Mouse (Mus musculus): ENCODE measurements around the gene Pla2g6. TPM values are rescaled to one million over a fixed set of nuclear protein-coding genes. Genes with fewer than 3 reads are reported as not detected.

Gene Pla2g6
- polyA plus RNA-seq, 1 experiment, result 15.1 TPM

- H3K36me3 ChIP-seq (ENCODE audit: control insufficient read depth, insufficient read depth, low read length), result no peaks in the 10 kb centered on the region
- no peak for DNase-seq (ENCODE audit: low read depth in 1 of 2, low spot score in 2 of 2)
- no peak for TF ChIP-seq CTCF (IDR thresholded peaks at IDR 0.05; ENCODE audit: extremely low read depth, insufficient read depth, insufficient read length, insufficient replicate concordance)
- no peak for TF ChIP-seq POLR2A (IDR thresholded peaks at IDR 0.05; ENCODE audit: low read depth, low read length)
- no peak overlapping the region for H3K27ac ChIP-seq (ENCODE audit: insufficient read depth, low read length)
- WGBS, result 86% methylated on average over 4 of the region's 4 CpGs
- no peaks in the 10 kb centered on the region for H3K27me3 ChIP-seq (ENCODE audit: control insufficient read depth, insufficient read depth, low read length)
- H3K4me1 ChIP-seq (ENCODE audit: control insufficient read depth, insufficient read depth, insufficient read length), result peaks cover 8% of the 10 kb centered on the region; the same call in 1 of the 2 replicates
- H3K4me3 ChIP-seq (ENCODE audit: extremely low read depth, insufficient read depth, insufficient read length), result no peak overlapping the region
These were observed 16.4 kb upstream of the Pla2g6 start for GRCm38 (mm10) chr15:79344627-79345026.

- H3K27me3 ChIP-seq (ENCODE audit: control insufficient read depth, insufficient read depth, low read length), result no peaks in the 10 kb centered on the region
- WGBS, result 52% methylated on average over 6 of the region's 6 CpGs
- H3K4me3 ChIP-seq (ENCODE audit: extremely low read depth, insufficient read depth, insufficient read length), result no peak overlapping the region
- no peaks in the 10 kb centered on the region for H3K36me3 ChIP-seq (ENCODE audit: control insufficient read depth, insufficient read depth, low read length)
- no peak for DNase-seq (ENCODE audit: low read depth in 1 of 2, low spot score in 2 of 2)
- H3K27ac ChIP-seq (ENCODE audit: insufficient read depth, low read length), result no peak overlapping the region
- peaks cover 2% of the 10 kb centered on the region; the same call in 1 of the 2 replicates for H3K4me1 ChIP-seq (ENCODE audit: control insufficient read depth, insufficient read depth, insufficient read length)
- TF ChIP-seq POLR2A (IDR thresholded peaks at IDR 0.05; ENCODE audit: low read depth, low read length) (no peak), CTCF (IDR thresholded peaks at IDR 0.05; ENCODE audit: extremely low read depth, insufficient read depth, insufficient read length, insufficient replicate concordance) (no peak)
These were observed 14.6 kb upstream of the Pla2g6 start for GRCm38 (mm10) chr15:79342641-79343337.

GRCm38 (mm10) chr15:79338978-79339377, 10.8 kb upstream of the Pla2g6 start:
- Histone ChIP-seq H3K27me3 (ENCODE audit: control insufficient read depth, insufficient read depth, low read length) (no peaks in the 10 kb centered on the region), H3K4me3 (ENCODE audit: extremely low read depth, insufficient read depth, insufficient read length) (no peak overlapping the region), H3K27ac (ENCODE audit: insufficient read depth, low read length) (no peak overlapping the region), H3K36me3 (ENCODE audit: control insufficient read depth, insufficient read depth, low read length) (no peaks in the 10 kb centered on the region), H3K4me1 (ENCODE audit: control insufficient read depth, insufficient read depth, insufficient read length) (peaks cover 6% of the 10 kb centered on the region; the same call in 1 of the 2 replicates)
- no peak for DNase-seq (ENCODE audit: low read depth in 1 of 2, low spot score in 2 of 2)
- WGBS, result 60% methylated on average over 5 of the region's 5 CpGs
- TF ChIP-seq CTCF (IDR thresholded peaks at IDR 0.05; ENCODE audit: extremely low read depth, insufficient read depth, insufficient read length, insufficient replicate concordance), result no peak
- TF ChIP-seq POLR2A (IDR thresholded peaks at IDR 0.05; ENCODE audit: low read depth, low read length), result no peak

- no peak overlapping the region for H3K27ac ChIP-seq (ENCODE audit: insufficient read depth, low read length)
- peaks cover 4% of the 10 kb centered on the region; the same call in 1 of the 2 replicates for H3K4me1 ChIP-seq (ENCODE audit: control insufficient read depth, insufficient read depth, insufficient read length)
- 56% methylated on average over 7 of the region's 7 CpGs for WGBS
- no peaks in the 10 kb centered on the region for H3K27me3 ChIP-seq (ENCODE audit: control insufficient read depth, insufficient read depth, low read length)
- H3K4me3 ChIP-seq (ENCODE audit: extremely low read depth, insufficient read depth, insufficient read length), result no peak overlapping the region
- no peak for DNase-seq (ENCODE audit: low read depth in 1 of 2, low spot score in 2 of 2)
- no peak for TF ChIP-seq CTCF (IDR thresholded peaks at IDR 0.05; ENCODE audit: extremely low read depth, insufficient read depth, insufficient read length, insufficient replicate concordance)
- no peak for TF ChIP-seq POLR2A (IDR thresholded peaks at IDR 0.05; ENCODE audit: low read depth, low read length)
- H3K36me3 ChIP-seq (ENCODE audit: control insufficient read depth, insufficient read depth, low read length), result no peaks in the 10 kb centered on the region
These were observed 7.0 kb upstream of the Pla2g6 start for GRCm38 (mm10) chr15:79335061-79335655.

GRCm38 (mm10) chr15:79333409-79333808, 5.2 kb upstream of the Pla2g6 start:
- Histone ChIP-seq H3K27ac (ENCODE audit: insufficient read depth, low read length) (no peak overlapping the region), H3K36me3 (ENCODE audit: control insufficient read depth, insufficient read depth, low read length) (no peaks in the 10 kb centered on the region), H3K27me3 (ENCODE audit: control insufficient read depth, insufficient read depth, low read length) (no peaks in the 10 kb centered on the region), H3K4me1 (ENCODE audit: control insufficient read depth, insufficient read depth, insufficient read length) (peaks cover 4% of the 10 kb centered on the region; the same call in 1 of the 2 replicates), H3K4me3 (ENCODE audit: extremely low read depth, insufficient read depth, insufficient read length) (no peak overlapping the region)
- 82% methylated on average over 4 of the region's 4 CpGs for WGBS
- TF ChIP-seq CTCF (IDR thresholded peaks at IDR 0.05; ENCODE audit: extremely low read depth, insufficient read depth, insufficient read length, insufficient replicate concordance), result no peak
- no peak for TF ChIP-seq POLR2A (IDR thresholded peaks at IDR 0.05; ENCODE audit: low read depth, low read length)
- no peak for DNase-seq (ENCODE audit: low read depth in 1 of 2, low spot score in 2 of 2)

GRCm38 (mm10) chr15:79330521-79330920, 2.3 kb upstream of the Pla2g6 start:
- no peak for TF ChIP-seq CTCF (IDR thresholded peaks at IDR 0.05; ENCODE audit: extremely low read depth, insufficient read depth, insufficient read length, insufficient replicate concordance)
- TF ChIP-seq POLR2A (IDR thresholded peaks at IDR 0.05; ENCODE audit: low read depth, low read length), result no peak
- WGBS, result 63% methylated on average over 4 of the region's 4 CpGs

GRCm38 (mm10) chr15:79329979-79330363, 1.8 kb upstream of the Pla2g6 start:
- no peak for DNase-seq (ENCODE audit: low read depth in 1 of 2, low spot score in 2 of 2)
- no peak overlapping the region for H3K27ac ChIP-seq (ENCODE audit: insufficient read depth, low read length)
- H3K4me1 ChIP-seq (ENCODE audit: control insufficient read depth, insufficient read depth, insufficient read length), result peaks cover 6% of the 10 kb centered on the region; the same call in 1 of the 2 replicates
- no peaks in the 10 kb centered on the region for H3K36me3 ChIP-seq (ENCODE audit: control insufficient read depth, insufficient read depth, low read length)
- 90% methylated on average over 6 of the region's 6 CpGs for WGBS
- TF ChIP-seq POLR2A (IDR thresholded peaks at IDR 0.05; ENCODE audit: low read depth, low read length) (no peak), CTCF (IDR thresholded peaks at IDR 0.05; ENCODE audit: extremely low read depth, insufficient read depth, insufficient read length, insufficient replicate concordance) (no peak)
- no peak overlapping the region for H3K4me3 ChIP-seq (ENCODE audit: extremely low read depth, insufficient read depth, insufficient read length)
- no peaks in the 10 kb centered on the region for H3K27me3 ChIP-seq (ENCODE audit: control insufficient read depth, insufficient read depth, low read length)

More at GRCm38 (mm10) chr15:79330521-79330920, 2.3 kb upstream of the Pla2g6 start:
- Histone ChIP-seq H3K4me3 (ENCODE audit: extremely low read depth, insufficient read depth, insufficient read length) (no peak overlapping the region), H3K27ac (ENCODE audit: insufficient read depth, low read length) (no peak overlapping the region), H3K36me3 (ENCODE audit: control insufficient read depth, insufficient read depth, low read length) (no peaks in the 10 kb centered on the region), H3K4me1 (ENCODE audit: control insufficient read depth, insufficient read depth, insufficient read length) (peaks cover 10% of the 10 kb centered on the region; the same call in 1 of the 2 replicates), H3K27me3 (ENCODE audit: control insufficient read depth, insufficient read depth, low read length) (no peaks in the 10 kb centered on the region)
- no peak for DNase-seq (ENCODE audit: low read depth in 1 of 2, low spot score in 2 of 2)

All from spleen, adult 2 months (tissue).